Mouse (Mus musculus) A20 (cell line): Measurements from ENCODE around the gene Smc1b.

Experiments
- DNase-seq: peaks from one replicate; pipeline ENCODE4 v3.0.0-alpha.2; 2011; ENCODE audit warnings: low read depth, low spot score

Gene Smc1b

GRCm38 (mm10) chr15:85131275-85132192 lies at the start of gene Smc1b, which contains the start of gene Ribc2:
Smc1b (minus strand) TSS chr15:85131964.
Ribc2 (plus strand) TSS chr15:85132078.
- DNase-seq = no peak

- no peak for DNase-seq
Measured at GRCm38 (mm10) chr15:85180368-85180767, 48.6 kb upstream of the Smc1b start.

- DNase-seq = no peak
Measured at GRCm38 (mm10) chr15:85179528-85180180, 47.9 kb upstream of the Smc1b start.

- no peak for DNase-seq
Measured at GRCm38 (mm10) chr15:85178172-85178571, 46.4 kb upstream of the Smc1b start.

- DNase-seq = peak; percentile 56
Measured at GRCm38 (mm10) chr15:85177576-85177975, 45.8 kb upstream of the Smc1b start.

GRCm38 (mm10) chr15:85174060-85174459 lies 42.3 kb upstream of the Smc1b start:
- no peak for DNase-seq

GRCm38 (mm10) chr15:85173425-85173824 lies 41.7 kb upstream of the Smc1b start:
- DNase-seq = no peak

- DNase-seq = no peak
Measured at GRCm38 (mm10) chr15:85172054-85172453, 40.3 kb upstream of the Smc1b start.

GRCm38 (mm10) chr15:85167086-85167679 lies 35.4 kb upstream of the Smc1b start:
- DNase-seq = no peak

- DNase-seq = no peak
Measured at GRCm38 (mm10) chr15:85166433-85166933, 34.7 kb upstream of the Smc1b start.

GRCm38 (mm10) chr15:85162693-85163663 lies 31.2 kb upstream of the Smc1b start:
- DNase-seq = no peak

GRCm38 (mm10) chr15:85161416-85161815 lies 29.7 kb upstream of the Smc1b start:
- DNase-seq = no peak

GRCm38 (mm10) chr15:85156198-85156597 lies 24.4 kb upstream of the Smc1b start:
- no peak for DNase-seq

GRCm38 (mm10) chr15:85154091-85154490 lies 22.3 kb upstream of the Smc1b start:
- no peak for DNase-seq

- DNase-seq = no peak
Measured at GRCm38 (mm10) chr15:85152577-85152976, 20.8 kb upstream of the Smc1b start.

GRCm38 (mm10) chr15:85151433-85151918 lies 19.7 kb upstream of the Smc1b start:
- peak; percentile 61 for DNase-seq

- DNase-seq = no peak
Measured at GRCm38 (mm10) chr15:85144249-85144648, 12.5 kb upstream of the Smc1b start.

- DNase-seq = peak; percentile 16
Measured at GRCm38 (mm10) chr15:85143747-85144146, 12.0 kb upstream of the Smc1b start.

- no peak for DNase-seq
Measured at GRCm38 (mm10) chr15:85143161-85143560, 11.4 kb upstream of the Smc1b start.

GRCm38 (mm10) chr15:85142441-85142840 lies 10.7 kb upstream of the Smc1b start:
- DNase-seq = no peak

GRCm38 (mm10) chr15:85141290-85141689 lies 9.5 kb upstream of the Smc1b start:
- no peak for DNase-seq
